In the genomic region with DNA sequence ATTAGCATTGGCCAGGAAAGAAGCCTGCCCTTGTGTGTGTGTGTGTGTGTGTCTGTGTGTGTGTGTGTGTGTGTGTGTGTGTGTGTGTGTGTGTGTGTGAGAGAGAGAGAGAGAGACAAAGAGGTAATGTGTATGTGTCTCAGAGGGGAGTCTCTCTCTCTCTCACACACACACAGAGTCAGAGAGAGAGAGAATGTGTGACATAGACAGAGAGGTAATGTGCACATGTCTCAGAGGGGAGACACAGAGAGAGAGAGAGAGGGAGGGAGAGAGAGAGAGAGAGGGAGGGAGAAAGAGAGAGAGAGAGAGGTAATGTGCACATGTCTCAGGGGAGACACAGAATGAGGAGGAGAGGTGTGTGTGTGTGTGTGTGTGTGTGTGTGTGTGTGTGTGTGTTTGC, we compare ENCODE assay signal across 6 mouse cellular contexts. TPM values are rescaled to one million over a fixed set of nuclear protein-coding genes. Genes with fewer than 3 reads are reported as not detected.
DNase-seq lines count a peak whose midpoint lies in the region; ATAC-seq lines count a peak whose summit lies in the region.
"Not testable (repeated sequence)": the region's sequence is repeated elsewhere in the genome, so short reads cannot be mapped to it uniquely, and the experiment has no call there.

No protein-coding gene starts in this region.

- not testable (repeated sequence) for H3K27me3 ChIP-seq in hindbrain, embryonic 14.5 days (ENCODE audit: control insufficient read depth, insufficient read depth, low read length); intestine, embryonic 16.5 days (replicated peaks; ENCODE audit: control insufficient read depth, insufficient read depth, low read length); midbrain, embryonic 12.5 days; midbrain, embryonic 15.5 days (replicated peaks); neural tube, embryonic 14.5 days (ENCODE audit: control insufficient read depth, insufficient read depth, low read length)

- not testable (repeated sequence) for H3K9ac ChIP-seq in hindbrain, embryonic 14.5 days; intestine, embryonic 16.5 days (ENCODE audit: low read depth, low read length); midbrain, embryonic 15.5 days; neural tube, embryonic 14.5 days (replicated peaks; ENCODE audit: low read depth, low read length)
- 0 out of 2 replicates have a peak overlapping the region, but pooled peaks have one; percentile 8 for H3K9ac ChIP-seq in midbrain, embryonic 12.5 days (replicated peaks)

- not testable (repeated sequence) for H3K4me1 ChIP-seq in hindbrain, embryonic 14.5 days (replicated peaks; ENCODE audit: control insufficient read depth, insufficient read depth, low read length); midbrain, embryonic 15.5 days; neural tube, embryonic 14.5 days (ENCODE audit: control insufficient read depth, insufficient read depth, low read length)
- peaks cover 32% of the 10 kb centered on the region for H3K4me1 ChIP-seq in intestine, embryonic 16.5 days (ENCODE audit: control insufficient read depth, insufficient read depth, low read length)
- H3K4me1 ChIP-seq in midbrain, embryonic 12.5 days = peaks cover 13% of the 10 kb centered on the region; the same call in 1 of the 2 replicates

- peaks cover 12% of the 10 kb centered on the region for H3K36me3 ChIP-seq in hindbrain, embryonic 14.5 days (replicated peaks; ENCODE audit: control insufficient read depth, insufficient read depth)
- H3K36me3 ChIP-seq in intestine, embryonic 16.5 days (ENCODE audit: control insufficient read depth, insufficient read depth, low read length); midbrain, embryonic 15.5 days (replicated peaks); neural tube, embryonic 14.5 days (ENCODE audit: control insufficient read depth, insufficient read depth, low read length): not testable (repeated sequence)
- H3K36me3 ChIP-seq in midbrain, embryonic 12.5 days = peaks cover 11% of the 10 kb centered on the region

- H3K4me2 ChIP-seq in hindbrain, embryonic 14.5 days (replicated peaks); intestine, embryonic 16.5 days (ENCODE audit: low read depth, low read length); midbrain, embryonic 12.5 days (replicated peaks); midbrain, embryonic 15.5 days; neural tube, embryonic 14.5 days (ENCODE audit: low read depth, low read length): not testable (repeated sequence)

- ATAC-seq in hindbrain, embryonic 14.5 days (ENCODE audit: low FRiP score) = peak; percentile 37; the same call in 1 of the 2 replicates
- ATAC-seq in intestine, embryonic 16.5 days = peak; percentile 26
- not testable (repeated sequence) for ATAC-seq in midbrain, embryonic 12.5 days (ENCODE audit: low FRiP score, low read depth)
- peak; percentile 19 for ATAC-seq in midbrain, embryonic 15.5 days (replicated peaks)
- peak; percentile 60; the same call in 1 of the 2 replicates for ATAC-seq in neural tube, embryonic 14.5 days (ENCODE audit: low read depth)

- H3K9me3 ChIP-seq in hindbrain, embryonic 14.5 days (ENCODE audit: control insufficient read depth, low read length); intestine, embryonic 16.5 days (ENCODE audit: control insufficient read depth, low read length); midbrain, embryonic 12.5 days; midbrain, embryonic 15.5 days; neural tube, embryonic 14.5 days (ENCODE audit: control insufficient read depth, low read length): not testable (repeated sequence)

- H3K4me3 ChIP-seq in hindbrain, embryonic 14.5 days (replicated peaks; ENCODE audit: low read length); intestine, embryonic 16.5 days (ENCODE audit: low read length); midbrain, embryonic 12.5 days; midbrain, embryonic 15.5 days; neural tube, embryonic 14.5 days (ENCODE audit: low read depth, low read length): not testable (repeated sequence)

- H3K27ac ChIP-seq in hindbrain, embryonic 14.5 days; intestine, embryonic 16.5 days (ENCODE audit: low read length); midbrain, embryonic 12.5 days (replicated peaks); midbrain, embryonic 15.5 days; neural tube, embryonic 14.5 days (ENCODE audit: low read depth, low read length): not testable (repeated sequence)

- not testable (repeated sequence) for DNase-seq in hindbrain, embryonic 14.5 days (ENCODE audit: low spot score)
- DNase-seq in retina, postnatal 1 day = peak; percentile 9

RNA-seq across cellular contexts. Expression of gene Cab39, which starts 21.0 kb away (rescaled TPM):
- 77.8 and 91.9 TPM in 2 replicates for polyA plus RNA-seq in hindbrain, embryonic 14.5 days (2014; fragmentation: Nextera tagmentation; extraction: Ambion mirVana)
- polyA plus RNA-seq in intestine, embryonic 16.5 days (2015; fragmentation: Nextera tagmentation; extraction: Ambion mirVana) = 14.4 and 22.9 TPM in 2 replicates
- polyA plus RNA-seq in midbrain, embryonic 12.5 days (2016; fragmentation: Nextera tagmentation; extraction: Ambion mirVana) = 69.2 and 79.9 TPM in 2 replicates
- 53.1 and 54.5 TPM in 2 replicates for polyA plus RNA-seq in midbrain, embryonic 15.5 days (2015; fragmentation: Nextera tagmentation; extraction: Ambion mirVana)
- polyA plus RNA-seq in neural tube, embryonic 14.5 days (2014; fragmentation: Nextera tagmentation; extraction: Ambion mirVana) = 74.4 and 83.9 TPM in 2 replicates

RNA-seq across cellular contexts. Expression of gene A630001G21Rik, which starts 35.8 kb away (rescaled TPM):
- 0.19 and 0.27 TPM in 2 replicates for polyA plus RNA-seq in hindbrain, embryonic 14.5 days (2014; fragmentation: Nextera tagmentation; extraction: Ambion mirVana)
- polyA plus RNA-seq in intestine, embryonic 16.5 days (2015; fragmentation: Nextera tagmentation; extraction: Ambion mirVana) = 0.56 and 1.3 TPM in 2 replicates
- 0.72 and 1.1 TPM in 2 replicates for polyA plus RNA-seq in midbrain, embryonic 12.5 days (2016; fragmentation: Nextera tagmentation; extraction: Ambion mirVana)
- polyA plus RNA-seq in midbrain, embryonic 15.5 days (2015; fragmentation: Nextera tagmentation; extraction: Ambion mirVana) = 0.19 and 0.56 TPM in 2 replicates
- 0.20 and 0.73 TPM in 2 replicates for polyA plus RNA-seq in neural tube, embryonic 14.5 days (2014; fragmentation: Nextera tagmentation; extraction: Ambion mirVana)
